Mouse (Mus musculus): ENCODE measurements around the gene Ddx5. TPM values are rescaled to one million over a fixed set of nuclear protein-coding genes. Genes with fewer than 3 reads are reported as not detected.

Ddx5 gene
- polyA plus RNA-seq, 1 experiment, result 642 TPM

DNA sequence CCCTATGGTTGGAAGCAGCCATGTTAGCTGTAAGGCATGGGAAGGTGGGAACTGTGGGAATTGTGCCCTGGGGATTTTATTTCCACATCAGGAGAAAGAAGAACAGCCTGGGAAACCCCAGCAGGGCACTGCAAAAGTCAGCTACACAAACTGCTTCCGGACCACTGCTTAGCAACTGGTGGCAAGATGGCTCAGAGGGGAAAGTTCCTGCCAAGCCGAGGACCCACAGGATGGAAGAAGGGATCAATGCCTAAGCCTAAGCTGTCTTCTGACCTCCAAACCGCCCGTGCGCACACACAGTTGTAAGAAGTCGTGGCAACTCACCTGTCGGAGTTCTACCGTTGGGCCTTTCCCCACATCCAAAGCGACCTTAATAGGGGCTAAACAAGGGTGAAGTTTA, 15.9 kb downstream of the Ddx5 start:
- Histone ChIP-seq H3K4me3 (ENCODE audit: control insufficient read depth, low read depth, low read length) (no peak overlapping the region), H3K4me1 (ENCODE audit: control insufficient read depth, insufficient read depth, low read length) (no peaks in the 10 kb centered on the region), H3K27ac (ENCODE audit: control insufficient read depth, insufficient read depth, low read depth, low read length) (no peak overlapping the region), H3K27me3 (ENCODE audit: control insufficient read depth, insufficient read depth, low read length) (no peaks in the 10 kb centered on the region), H3K36me3 (ENCODE audit: control insufficient read depth, insufficient read depth, low read length) (no peaks in the 10 kb centered on the region; the same call in 1 of the 2 replicates)
- TF ChIP-seq CTCF (IDR thresholded peaks at IDR 0.05; ENCODE audit: control insufficient read depth, insufficient read depth, insufficient replicate concordance, low read depth, low read length) (no peak), POLR2A (IDR thresholded peaks at IDR 0.05; ENCODE audit: control insufficient read depth, low read depth, low read length) (no peak)

DNA sequence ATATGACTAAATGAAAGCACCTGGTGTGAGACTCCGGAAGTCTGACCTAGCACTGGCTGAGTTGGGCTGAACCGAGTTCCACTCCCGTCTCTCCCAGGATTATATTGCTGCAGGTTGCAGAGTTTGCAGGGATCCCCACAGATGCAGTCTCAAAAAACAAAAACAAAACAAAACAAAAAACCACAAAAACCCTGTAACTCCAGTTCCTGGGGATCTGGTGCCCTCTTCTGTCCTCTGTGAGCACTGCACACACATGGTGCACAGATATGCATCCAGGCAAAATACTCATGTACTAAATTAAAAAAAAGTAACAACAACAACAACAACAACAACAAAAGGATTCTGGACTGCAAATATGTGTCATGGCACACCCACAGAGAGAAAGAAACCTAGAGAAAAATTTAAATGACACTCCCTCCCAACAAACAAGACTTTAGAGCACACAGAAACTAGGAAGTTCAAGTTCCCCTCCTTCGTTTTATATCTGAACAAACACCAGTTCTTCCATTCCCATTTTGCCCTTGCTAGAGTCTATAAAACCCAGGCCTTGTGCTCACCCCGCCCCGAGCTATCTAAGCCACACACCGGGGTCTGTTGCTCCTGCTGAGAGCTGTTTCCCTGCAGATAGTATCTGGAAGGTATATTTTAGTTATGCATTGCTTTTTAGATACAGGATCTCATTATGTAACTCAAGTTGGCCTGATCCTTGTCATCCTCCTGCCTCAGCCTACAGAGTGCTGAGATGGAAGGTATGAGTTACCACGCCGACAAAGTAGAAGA, 18.6 kb downstream of the Ddx5 start:
- Histone ChIP-seq H3K4me1 (ENCODE audit: control insufficient read depth, insufficient read depth, low read length) (no peaks in the 10 kb centered on the region), H3K27ac (ENCODE audit: control insufficient read depth, insufficient read depth, low read depth, low read length) (no peak overlapping the region), H3K36me3 (ENCODE audit: control insufficient read depth, insufficient read depth, low read length) (no peaks in the 10 kb centered on the region; the same call in 1 of the 2 replicates), H3K27me3 (ENCODE audit: control insufficient read depth, insufficient read depth, low read length) (no peaks in the 10 kb centered on the region), H3K4me3 (ENCODE audit: control insufficient read depth, low read depth, low read length) (no peak overlapping the region)
- TF ChIP-seq POLR2A (IDR thresholded peaks at IDR 0.05; ENCODE audit: control insufficient read depth, low read depth, low read length), result no peak
- no peak for TF ChIP-seq CTCF (IDR thresholded peaks at IDR 0.05; ENCODE audit: control insufficient read depth, insufficient read depth, insufficient replicate concordance, low read depth, low read length)

DNA sequence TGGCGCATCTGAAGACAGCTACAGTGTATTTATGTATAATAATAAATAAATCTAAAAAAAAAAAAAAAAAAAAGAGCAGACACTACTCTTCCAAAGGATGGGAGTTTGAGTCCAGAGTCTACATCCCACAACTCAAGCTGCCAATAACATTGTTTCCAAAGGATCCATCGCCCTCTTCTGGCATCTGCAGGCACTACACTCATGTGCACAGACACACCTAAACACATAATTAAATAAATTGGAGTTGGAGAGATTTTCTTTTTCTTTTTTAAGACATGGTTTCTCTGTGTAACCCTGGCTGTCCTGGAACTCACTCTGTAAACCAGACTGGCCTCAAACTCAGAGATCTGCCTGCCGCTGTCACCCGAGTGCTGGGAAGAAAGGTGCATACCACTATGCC, 21.5 kb downstream of the Ddx5 start:
- H3K36me3 ChIP-seq (ENCODE audit: control insufficient read depth, insufficient read depth, low read length), result no peaks in the 10 kb centered on the region
- no peak for TF ChIP-seq CTCF (IDR thresholded peaks at IDR 0.05; ENCODE audit: control insufficient read depth, insufficient read depth, insufficient replicate concordance, low read depth, low read length)
- no peak for TF ChIP-seq POLR2A (IDR thresholded peaks at IDR 0.05; ENCODE audit: control insufficient read depth, low read depth, low read length)
- no peak overlapping the region for H3K4me3 ChIP-seq (ENCODE audit: control insufficient read depth, low read depth, low read length)
- no peaks in the 10 kb centered on the region for H3K27me3 ChIP-seq (ENCODE audit: control insufficient read depth, insufficient read depth, low read length)
- H3K27ac ChIP-seq (ENCODE audit: control insufficient read depth, insufficient read depth, low read depth, low read length), result no peak overlapping the region
- 0 out of 2 replicates have a peak, but pooled peaks cover 2% of the 10 kb centered on the region for H3K4me1 ChIP-seq (ENCODE audit: control insufficient read depth, insufficient read depth, low read length)

DNA sequence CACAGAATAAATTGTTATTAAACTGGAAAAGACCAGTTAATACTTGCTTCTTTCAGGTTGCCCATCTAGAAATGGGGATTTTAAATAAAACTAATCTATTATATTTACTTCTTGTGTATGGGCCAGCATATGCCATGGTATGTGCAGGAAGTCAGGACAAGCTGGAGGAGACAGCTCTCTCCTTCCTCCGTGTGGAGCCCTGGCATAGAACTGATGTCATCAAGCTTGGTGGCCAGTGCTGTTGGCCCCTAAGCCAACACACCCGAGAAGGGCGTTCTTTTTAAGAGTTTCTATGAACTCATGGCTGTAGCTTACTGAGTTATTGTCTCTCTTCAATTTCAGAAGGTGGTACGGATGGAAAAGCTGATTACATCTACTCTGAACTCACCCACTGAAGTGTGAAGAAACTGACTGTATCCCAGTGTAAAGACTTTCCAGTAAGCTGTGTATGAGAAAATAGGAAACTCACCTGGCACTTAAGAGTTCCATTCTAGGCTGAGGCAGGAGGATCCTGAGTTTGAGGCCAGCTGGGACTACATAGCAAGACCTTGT, 22.3 kb downstream of the Ddx5 start:
- H3K36me3 ChIP-seq (ENCODE audit: control insufficient read depth, insufficient read depth, low read length), result no peaks in the 10 kb centered on the region
- H3K27me3 ChIP-seq (ENCODE audit: control insufficient read depth, insufficient read depth, low read length), result no peaks in the 10 kb centered on the region
- no peak overlapping the region for H3K27ac ChIP-seq (ENCODE audit: control insufficient read depth, insufficient read depth, low read depth, low read length)
- H3K4me3 ChIP-seq (ENCODE audit: control insufficient read depth, low read depth, low read length), result no peak overlapping the region
- H3K4me1 ChIP-seq (ENCODE audit: control insufficient read depth, insufficient read depth, low read length), result 0 out of 2 replicates have a peak, but pooled peaks cover 2% of the 10 kb centered on the region
- TF ChIP-seq CTCF (IDR thresholded peaks at IDR 0.05; ENCODE audit: control insufficient read depth, insufficient read depth, insufficient replicate concordance, low read depth, low read length), result no peak
- TF ChIP-seq POLR2A (IDR thresholded peaks at IDR 0.05; ENCODE audit: control insufficient read depth, low read depth, low read length), result no peak

DNA sequence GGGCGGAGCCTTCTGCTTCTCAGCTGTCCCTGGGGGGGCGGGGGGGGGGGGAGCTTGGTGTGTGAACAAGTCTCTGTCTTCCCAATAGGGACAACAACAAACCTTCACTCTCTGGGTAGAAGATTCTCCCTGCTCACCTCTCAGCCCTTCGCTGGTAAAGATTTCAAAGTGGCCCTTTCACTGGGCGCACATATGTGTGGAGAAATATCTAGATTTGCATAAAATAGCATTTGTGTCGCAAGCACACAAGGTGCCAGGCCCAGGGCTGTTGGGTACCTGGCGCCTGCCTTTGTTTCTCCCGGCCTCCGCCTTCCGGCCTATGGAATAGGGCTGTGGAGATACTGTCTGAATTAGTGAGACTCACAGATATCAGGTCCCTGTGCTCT, 26.2 kb downstream of the Ddx5 start:
- H3K4me3 ChIP-seq (ENCODE audit: control insufficient read depth, low read depth, low read length), result no peak overlapping the region
- 0 out of 2 replicates have a peak, but pooled peaks cover 2% of the 10 kb centered on the region for H3K4me1 ChIP-seq (ENCODE audit: control insufficient read depth, insufficient read depth, low read length)
- no peaks in the 10 kb centered on the region for H3K36me3 ChIP-seq (ENCODE audit: control insufficient read depth, insufficient read depth, low read length)
- TF ChIP-seq POLR2A (IDR thresholded peaks at IDR 0.05; ENCODE audit: control insufficient read depth, low read depth, low read length) (no peak), CTCF (IDR thresholded peaks at IDR 0.05; ENCODE audit: control insufficient read depth, insufficient read depth, insufficient replicate concordance, low read depth, low read length) (no peak)
- H3K27ac ChIP-seq (ENCODE audit: control insufficient read depth, insufficient read depth, low read depth, low read length), result no peak overlapping the region
- H3K27me3 ChIP-seq (ENCODE audit: control insufficient read depth, insufficient read depth, low read length), result no peaks in the 10 kb centered on the region

DNA sequence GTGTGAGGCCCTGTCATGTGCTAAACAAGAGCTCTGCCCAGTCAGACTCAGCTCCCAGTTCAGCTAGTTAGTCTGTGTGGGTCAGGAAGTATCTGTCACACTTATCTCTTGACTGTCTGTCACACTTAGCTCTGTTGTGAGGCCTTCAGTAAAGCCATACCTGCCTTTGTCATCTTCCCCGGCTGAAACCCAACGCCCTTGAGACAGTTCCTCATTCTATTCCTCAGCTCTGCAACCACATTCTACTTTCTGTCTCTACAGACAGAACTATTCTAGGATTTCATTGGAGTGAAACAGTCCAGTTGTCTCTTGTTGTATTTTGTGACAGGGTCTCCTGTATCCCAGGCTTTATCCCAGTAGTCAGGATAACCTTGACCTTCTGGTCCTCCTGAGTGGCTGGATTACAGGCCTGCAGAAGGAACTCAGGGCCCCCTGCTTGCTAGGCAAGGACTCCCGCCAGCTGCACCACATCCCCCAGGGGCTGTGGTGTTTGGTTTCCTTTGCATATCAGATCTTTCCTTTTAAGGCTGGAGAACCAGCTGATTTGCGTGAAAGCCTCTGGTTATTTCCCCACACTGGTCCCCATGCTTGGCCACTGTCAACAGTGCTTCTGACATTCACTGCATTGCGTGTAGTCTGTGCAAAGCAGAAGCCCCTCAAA, 26.7 kb downstream of the Ddx5 start:
- no peak overlapping the region; the same call in 1 of the 2 replicates for H3K27ac ChIP-seq (ENCODE audit: control insufficient read depth, insufficient read depth, low read depth, low read length)
- no peaks in the 10 kb centered on the region for H3K36me3 ChIP-seq (ENCODE audit: control insufficient read depth, insufficient read depth, low read length)
- H3K27me3 ChIP-seq (ENCODE audit: control insufficient read depth, insufficient read depth, low read length), result no peaks in the 10 kb centered on the region
- TF ChIP-seq POLR2A (IDR thresholded peaks at IDR 0.05; ENCODE audit: control insufficient read depth, low read depth, low read length), result no peak
- TF ChIP-seq CTCF (IDR thresholded peaks at IDR 0.05; ENCODE audit: control insufficient read depth, insufficient read depth, insufficient replicate concordance, low read depth, low read length), result no peak
- 0 out of 2 replicates have a peak, but pooled peaks cover 2% of the 10 kb centered on the region for H3K4me1 ChIP-seq (ENCODE audit: control insufficient read depth, insufficient read depth, low read length)
- no peak overlapping the region for H3K4me3 ChIP-seq (ENCODE audit: control insufficient read depth, low read depth, low read length)

DNA sequence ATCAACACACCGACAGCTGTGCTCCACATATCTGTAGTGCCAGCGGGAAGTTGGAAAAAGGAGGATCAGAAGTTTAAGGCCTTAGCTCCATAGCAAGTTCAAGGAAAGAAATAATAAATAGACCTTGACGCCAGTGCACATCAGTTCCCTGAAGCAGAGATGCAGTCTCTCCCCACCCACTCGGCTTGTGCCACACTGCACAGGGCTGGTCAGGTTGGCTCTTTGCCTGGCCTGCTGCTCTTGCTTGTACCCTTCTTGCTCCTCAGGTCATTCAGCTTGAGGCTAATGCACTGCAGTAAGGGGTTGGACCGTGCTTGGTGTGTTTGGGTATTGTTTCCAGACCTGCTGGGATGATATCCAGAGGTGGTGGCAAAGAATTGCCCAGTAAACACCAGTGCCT, 28.5 kb downstream of the Ddx5 start:
- TF ChIP-seq CTCF (IDR thresholded peaks at IDR 0.05; ENCODE audit: control insufficient read depth, insufficient read depth, insufficient replicate concordance, low read depth, low read length) (no peak), POLR2A (IDR thresholded peaks at IDR 0.05; ENCODE audit: control insufficient read depth, low read depth, low read length) (no peak)
- Histone ChIP-seq H3K27ac (ENCODE audit: control insufficient read depth, insufficient read depth, low read depth, low read length) (no peak overlapping the region), H3K27me3 (ENCODE audit: control insufficient read depth, insufficient read depth, low read length) (no peaks in the 10 kb centered on the region)

More for the DNA sequence above, 28.5 kb downstream of the Ddx5 start:
- Histone ChIP-seq H3K36me3 (ENCODE audit: control insufficient read depth, insufficient read depth, low read length) (no peaks in the 10 kb centered on the region), H3K4me1 (ENCODE audit: control insufficient read depth, insufficient read depth, low read length) (0 out of 2 replicates have a peak, but pooled peaks cover 2% of the 10 kb centered on the region), H3K4me3 (ENCODE audit: control insufficient read depth, low read depth, low read length) (no peak overlapping the region)

Measured in testis, adult 2 months (tissue).